Mouse (Mus musculus) intestine, postnatal 0 days (tissue): ENCODE data around the gene Mettl26. TPM values are rescaled to one million over a fixed set of nuclear protein-coding genes. Genes with fewer than 3 reads are reported as not detected.
A peak's percentile ranks its signal among the peaks of the same experiment; 100 is the strongest.

Experiments used
- ATAC-seq: fragments of 200-750 bp; cut with Nextera tagmentation; 2 replicates; pipeline ENCODE4 v1.8.0; 2017; ENCODE audit warnings: mild to moderate bottlenecking, moderate TSS enrichment, moderate library complexity
- H3K27ac ChIP-seq: fragments of 300-500 bp; sonication (generic); 2 replicates; pipeline ENCODE4 v1.5.1; 2014; ENCODE audit warnings: mild to moderate bottlenecking, low read depth, low read length, moderate library complexity
- H3K27me3 ChIP-seq: fragments of 300-500 bp; sonication (generic); replicated peaks from 2 replicates; pipeline ENCODE4 v1.6.1; 2014; ENCODE audit warnings: low read length, mixed read lengths; ENCODE audit not compliant: control insufficient read depth, insufficient read depth
- H3K36me3 ChIP-seq: fragments of 300-500 bp; sonication (generic); 2 replicates; pipeline ENCODE4 v1.6.1; 2014; ENCODE audit warnings: mild to moderate bottlenecking, moderate library complexity; ENCODE audit not compliant: control insufficient read depth, insufficient read depth
- H3K4me1 ChIP-seq: fragments of 300-500 bp; sonication (generic); replicated peaks from 2 replicates; pipeline ENCODE4 v1.6.1; 2014; ENCODE audit warnings: antibody characterized with exemption, low read length, mixed read lengths; ENCODE audit not compliant: control insufficient read depth, insufficient read depth
- H3K4me2 ChIP-seq: fragments of 300-500 bp; sonication (generic); replicated peaks from 2 replicates; pipeline ENCODE4 v1.6.1; 2014; ENCODE audit warnings: low read depth, mild to moderate bottlenecking, moderate library complexity
- H3K4me3 ChIP-seq: fragments of 300-500 bp; sonication (generic); 2 replicates; pipeline ENCODE4 v1.5.1; 2014; ENCODE audit warnings: low read depth, low read length
- H3K9ac ChIP-seq: fragments of 300-500 bp; sonication (generic); 2 replicates; pipeline ENCODE4 v1.6.1; 2014; ENCODE audit warnings: mild to moderate bottlenecking, low read depth, low read length
- H3K9me3 ChIP-seq: fragments of 300-500 bp; sonication (generic); 2 replicates; pipeline ENCODE4 v1.6.1; 2016; ENCODE audit warnings: mixed run types; ENCODE audit not compliant: control insufficient read depth
- CTCF ChIP-seq: sonication (generic); IDR thresholded peaks from 2 replicates; pipeline ENCODE4 v1.5.1; 2016; ENCODE audit warnings: low read depth, mild to moderate bottlenecking, control low read depth, antibody characterized with exemption, moderate library complexity
- WGBS: fragments of 180-500 bp; shearing (Covaris S2); extraction: QIAGEN DNeasy Blood & Tissue Kit; methylation state at CpG from one replicate; pipeline ENCODE4 v1.1.7; 2014; 5-methylcytosine and 5-hydroxymethylcytosine counted together
- polyA plus RNA-seq: library from polyadenylated mRNA; unstranded; fragments of >200 nt; fragmentation: Nextera tagmentation; extraction: Ambion mirVana; gene quantifications from 2 replicates; pipeline ENCODE4 v1.2.1, GENCODE M21; 2015

Mettl26 gene
- polyA plus RNA-seq, 1 experiment from 2014 or later = 46.6 TPM

- TF ChIP-seq CTCF = no peak
- 86% methylated on average over 6 of the region's 6 CpGs for WGBS
- Histone ChIP-seq H3K27ac (no peak overlapping the region), H3K9me3 (no peaks in the 10 kb centered on the region), H3K4me1 (0 out of 2 replicates have a peak, but pooled peaks cover 7% of the 10 kb centered on the region), H3K27me3 (no peaks in the 10 kb centered on the region), H3K36me3 (no peaks in the 10 kb centered on the region), H3K4me2 (peak overlapping the region; percentile 93; the same call in 1 of the 2 replicates), H3K4me3 (no peak overlapping the region), H3K9ac (no peak overlapping the region)
- no peak for ATAC-seq
Measured at GRCm38 (mm10) chr17:25860229-25860628, 14.6 kb upstream of the Mettl26 start.

- H3K27me3 ChIP-seq = no peaks in the 10 kb centered on the region
- peak; percentile 63 for TF ChIP-seq CTCF
- peak within 1 kb of the TSS; percentile 93 for H3K4me2 ChIP-seq
- 3% methylated on average over 65 of the region's 65 CpGs for WGBS
- H3K4me3 ChIP-seq = peak within 1 kb of the TSS; percentile 57
- no peaks in the 10 kb centered on the region for H3K36me3 ChIP-seq
- H3K27ac ChIP-seq = peak within 1 kb of the TSS; percentile 46; the same call in 1 of the 2 replicates
- 0 out of 2 replicates have a peak, but pooled peaks cover 8% of the 10 kb centered on the region for H3K4me1 ChIP-seq
- H3K9me3 ChIP-seq = no peaks in the 10 kb centered on the region
- H3K9ac ChIP-seq = peak within 1 kb of the TSS; percentile 47
- ATAC-seq = peak; percentile 81
Measured at GRCm38 (mm10) chr17:25860832-25861703, 13.8 kb upstream of the Mettl26 start, which contains the start of gene Wdr90. Wdr90 (minus strand) TSS chr17:25861501.

GRCm38 (mm10) chr17:25861704-25862612, 12.9 kb upstream of the Mettl26 start:
- Histone ChIP-seq H3K4me3 (peak overlapping the region; percentile 57), H3K27me3 (no peaks in the 10 kb centered on the region), H3K9ac (peak overlapping the region; percentile 47), H3K27ac (peak overlapping the region; percentile 46; the same call in 1 of the 2 replicates), H3K9me3 (no peaks in the 10 kb centered on the region), H3K4me2 (peak overlapping the region; percentile 93), H3K4me1 (0 out of 2 replicates have a peak, but pooled peaks cover 8% of the 10 kb centered on the region), H3K36me3 (no peaks in the 10 kb centered on the region)
- ATAC-seq = no peak
- 4% methylated on average over 6 of the region's 6 CpGs for WGBS
- TF ChIP-seq CTCF = no peak

GRCm38 (mm10) chr17:25863681-25864080, 11.2 kb upstream of the Mettl26 start:
- no peak for ATAC-seq
- Histone ChIP-seq H3K4me2 (no peak overlapping the region), H3K27ac (no peak overlapping the region), H3K4me3 (no peak overlapping the region), H3K27me3 (no peaks in the 10 kb centered on the region), H3K36me3 (no peaks in the 10 kb centered on the region), H3K4me1 (0 out of 2 replicates have a peak, but pooled peaks cover 8% of the 10 kb centered on the region), H3K9me3 (no peaks in the 10 kb centered on the region), H3K9ac (no peak overlapping the region)
- 68% methylated on average over 6 of the region's 6 CpGs for WGBS
- TF ChIP-seq CTCF = peak; percentile 40

- no peaks in the 10 kb centered on the region for H3K36me3 ChIP-seq
- 0 out of 2 replicates have a peak, but pooled peaks cover 8% of the 10 kb centered on the region for H3K4me1 ChIP-seq
- H3K4me3 ChIP-seq = no peak overlapping the region
- TF ChIP-seq CTCF = no peak
- no peak overlapping the region for H3K9ac ChIP-seq
- no peak for ATAC-seq
- no peaks in the 10 kb centered on the region for H3K27me3 ChIP-seq
- H3K9me3 ChIP-seq = no peaks in the 10 kb centered on the region
- H3K4me2 ChIP-seq = no peak overlapping the region
- H3K27ac ChIP-seq = no peak overlapping the region
- 92% methylated on average over 14 of the region's 14 CpGs for WGBS
Measured at GRCm38 (mm10) chr17:25864311-25864710, 10.6 kb upstream of the Mettl26 start.
